ENCODE assay signal across 20 mouse cellular contexts in the genomic region with DNA sequence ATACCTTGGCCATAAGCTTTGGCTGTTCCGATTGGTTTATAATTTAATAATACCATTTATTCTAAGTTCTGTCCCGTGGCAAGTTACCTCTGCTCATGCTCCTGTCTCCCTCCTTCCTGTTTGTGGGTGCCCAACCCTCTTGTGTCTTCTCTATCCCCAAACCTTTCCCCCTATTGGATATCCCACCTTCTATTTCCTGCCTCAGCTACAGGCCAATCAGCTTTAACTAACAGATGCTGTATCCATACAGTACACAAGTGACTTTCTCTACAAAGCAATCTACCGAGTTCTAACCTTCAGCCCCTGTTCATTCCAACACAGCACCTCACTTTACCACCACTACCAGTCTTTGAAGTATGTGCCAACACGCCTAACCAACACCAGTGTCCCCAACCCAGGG. TPM values are rescaled to one million over a fixed set of nuclear protein-coding genes. Genes with fewer than 3 reads are reported as not detected.
A peak's percentile ranks its signal among the peaks of the same experiment; 100 is the strongest.
DNase-seq lines count a peak whose midpoint lies in the region; ATAC-seq and TF ChIP-seq lines count a peak whose summit lies in the region.
"Had no signal": no experiment of that assay in that cellular context is flagged by ENCODE, and none has a peak within 500 bp of the region (broad histone marks: within the 10 kb centered on the region; RNA-seq: fewer than 3 reads in every experiment).

No protein-coding gene starts in this region.

- no peak overlapping the region; the same call in 1 of the 2 replicates for H3K4me2 ChIP-seq in heart, embryonic 11.5 days
- 0 out of 2 replicates have a peak overlapping the region, but pooled peaks have one; percentile 82 for H3K4me2 ChIP-seq in liver, postnatal 0 days (ENCODE audit: low read depth, low read length)

- DNase-seq in heart, postnatal 36 days = no peak
- no peak for DNase-seq in embryonic facial prominence, embryonic 10.5 days (ENCODE audit: low spot score)
- no peak for DNase-seq in liver, postnatal 0 days
- no peak for DNase-seq in layer of hippocampus, adult 11-12 months (ENCODE audit: low spot score)
- DNase-seq: B cell, adult 2 months; cerebellum, adult 9-11 months; heart, adult 18-20 months; kidney, adult 11 months; layer of hippocampus, adult 9-11 months; lung, postnatal 36 days; right cerebral cortex, postnatal 25 days; thymus, postnatal 25 days had no signal

- H3K27me3 ChIP-seq in heart, embryonic 11.5 days (ENCODE audit: control insufficient read depth, insufficient read depth, low read length) = no peaks in the 10 kb centered on the region
- H3K27me3 ChIP-seq in megakaryocyte, embryonic 14.5 days (replicated peaks) = no peaks in the 10 kb centered on the region
- no peaks in the 10 kb centered on the region for H3K27me3 ChIP-seq in embryonic facial prominence, embryonic 10.5 days (replicated peaks; ENCODE audit: low read depth, poor library complexity, severe bottlenecking)
- no peaks in the 10 kb centered on the region for H3K27me3 ChIP-seq in liver, postnatal 0 days (ENCODE audit: insufficient read depth, low read length)

- TF ChIP-seq CTCF in liver, postnatal 0 days (IDR thresholded peaks at IDR 0.05; ENCODE audit: low read depth) = no peak

- ATAC-seq in heart, embryonic 11.5 days (replicated peaks; ENCODE audit: insufficient number of reproducible peaks, low FRiP score, low TSS enrichment) = no peak
- no peak for ATAC-seq in megakaryocyte, adult 5-6 weeks (ENCODE audit: poor library complexity, severe bottlenecking)
- no peak for ATAC-seq in liver, postnatal 0 days
- ATAC-seq in frontal cortex, adult (ENCODE audit: low TSS enrichment) = no peak

- peak overlapping the region; percentile 12; the same call in 1 of the 2 replicates for H3K4me3 ChIP-seq in heart, embryonic 11.5 days (ENCODE audit: low read depth, low read length)
- peak overlapping the region; percentile 57 for H3K4me3 ChIP-seq in megakaryocyte, embryonic 14.5 days (replicated peaks)
- H3K4me3 ChIP-seq in embryonic facial prominence, embryonic 10.5 days = peak overlapping the region; percentile 28; the same call in 1 of the 2 replicates
- H3K4me3 ChIP-seq in liver, postnatal 0 days (ENCODE audit: low read depth, low read length) = no peak overlapping the region

- TF ChIP-seq EP300 in liver, postnatal 0 days (IDR thresholded peaks at IDR 0.05; ENCODE audit: low read depth) = no peak

- H3K36me3 ChIP-seq in heart, embryonic 11.5 days (ENCODE audit: control insufficient read depth, insufficient read depth, low read length) = peaks cover 47% of the 10 kb centered on the region
- H3K36me3 ChIP-seq in megakaryocyte, embryonic 14.5 days (replicated peaks; ENCODE audit: low read length) = peaks cover 67% of the 10 kb centered on the region
- H3K36me3 ChIP-seq in embryonic facial prominence, embryonic 10.5 days (replicated peaks) = peaks cover 67% of the 10 kb centered on the region
- H3K36me3 ChIP-seq in liver, postnatal 0 days (replicated peaks; ENCODE audit: insufficient read depth, low read length) = peaks cover 64% of the 10 kb centered on the region

- intact Hi-C loops in heart, postnatal 36 days (cut with DNase I) = no loop called here

- WGBS in heart, embryonic 11.5 days (ENCODE audit: insufficient replicate concordance) = 86% methylated on average over 4 of the region's 4 CpGs
- 91% methylated on average over 4 of the region's 4 CpGs for WGBS in embryonic facial prominence, embryonic 10.5 days
- 76% methylated on average over 4 of the region's 4 CpGs for WGBS in liver, postnatal 0 days (ENCODE audit: insufficient replicate concordance)

- H3K4me1 ChIP-seq in heart, embryonic 11.5 days (ENCODE audit: control insufficient read depth, insufficient read depth, low read length) = peaks cover 8% of the 10 kb centered on the region
- peaks cover 45% of the 10 kb centered on the region for H3K4me1 ChIP-seq in megakaryocyte, embryonic 14.5 days
- H3K4me1 ChIP-seq in embryonic facial prominence, embryonic 10.5 days = peaks cover 28% of the 10 kb centered on the region
- peaks cover 24% of the 10 kb centered on the region for H3K4me1 ChIP-seq in liver, postnatal 0 days (ENCODE audit: insufficient read depth)

- no peak overlapping the region for H3K27ac ChIP-seq in heart, embryonic 11.5 days (ENCODE audit: low read depth, low read length)
- H3K27ac ChIP-seq in embryonic facial prominence, embryonic 10.5 days (replicated peaks) = no peak overlapping the region
- no peak overlapping the region for H3K27ac ChIP-seq in liver, postnatal 0 days (ENCODE audit: low read depth)

- H3K9ac ChIP-seq in heart, embryonic 11.5 days (ENCODE audit: low read depth, low read length) = no peak overlapping the region
- no peak overlapping the region for H3K9ac ChIP-seq in liver, postnatal 0 days (replicated peaks)

- H3K9me3 ChIP-seq in heart, embryonic 11.5 days (replicated peaks; ENCODE audit: control insufficient read depth, low read length) = no peaks in the 10 kb centered on the region
- H3K9me3 ChIP-seq in megakaryocyte, embryonic 14.5 days = no peaks in the 10 kb centered on the region
- H3K9me3 ChIP-seq in embryonic facial prominence, embryonic 10.5 days = no peaks in the 10 kb centered on the region
- no peaks in the 10 kb centered on the region for H3K9me3 ChIP-seq in liver, postnatal 0 days (ENCODE audit: low read length)

RNA-seq across cellular contexts. Expression of a gene that starts 3.2 kb away (rescaled TPM):
- polyA plus RNA-seq in heart, embryonic 11.5 days (2014; fragmentation: Nextera tagmentation; extraction: Ambion mirVana) = 118 and 135 TPM in 2 replicates
- 100 to 1,000 TPM; 123 to 130 TPM for total RNA-seq in heart, postnatal 36 days (2021)
- 18.5 TPM in 1 of 2 replicates, not detected in the other for polyA plus RNA-seq in megakaryocyte, embryonic 14.5 days (2012; ENCODE audit: insufficient read depth, low replicate concordance)
- total RNA-seq in megakaryocyte, adult 5-6 weeks (2015) = 193 and 196 TPM in 2 replicates
- 339 and 406 TPM in 2 replicates for total RNA-seq in megakaryocyte, adult 5-6 weeks (2017)
- polyA plus RNA-seq in embryonic facial prominence, embryonic 10.5 days (2016; fragmentation: Nextera tagmentation; extraction: Ambion mirVana) = 450 and 455 TPM in 2 replicates
- 73.4 and 76.7 TPM in 2 replicates for polyA plus RNA-seq in liver, postnatal 0 days (2015; fragmentation: Nextera tagmentation; extraction: Ambion mirVana)

RNA-seq across cellular contexts. Expression of a gene that starts 19.5 kb away (rescaled TPM):
- polyA plus RNA-seq in heart, embryonic 11.5 days (2014; fragmentation: Nextera tagmentation; extraction: Ambion mirVana) = 0.19 and 0.27 TPM in 2 replicates
- 1 to 10 TPM; 3.7 to 5.5 TPM for total RNA-seq in heart, postnatal 36 days (2021)
- not detected in 2 replicates for polyA plus RNA-seq in megakaryocyte, embryonic 14.5 days (2012; ENCODE audit: insufficient read depth, low replicate concordance)
- total RNA-seq in megakaryocyte, adult 5-6 weeks (2015) = 0.23 and 0.29 TPM in 2 replicates
- not detected in 2 replicates for total RNA-seq in megakaryocyte, adult 5-6 weeks (2017)
- polyA plus RNA-seq in embryonic facial prominence, embryonic 10.5 days (2016; fragmentation: Nextera tagmentation; extraction: Ambion mirVana) = not detected in 2 replicates
- not detected in 2 replicates for polyA plus RNA-seq in liver, postnatal 0 days (2015; fragmentation: Nextera tagmentation; extraction: Ambion mirVana)
- total RNA-seq: adrenal gland, adult 18-20 months; hematopoietic stem cell, adult 5-6 weeks; left cerebral cortex, postnatal 36 days had no signal
- polyA plus RNA-seq: embryonic facial prominence, embryonic 11.5 days had no signal

RNA-seq across cellular contexts. Expression of a gene that starts 21.3 kb away (rescaled TPM):
- polyA plus RNA-seq in heart, embryonic 11.5 days (2014; fragmentation: Nextera tagmentation; extraction: Ambion mirVana) = 0.37 TPM in 1 of 2 replicates, not detected in the other
- total RNA-seq in heart, postnatal 36 days (2021) = under 1 TPM in 1 of 2 experiments, not detected in 1; 0.56 TPM
- not detected in 2 replicates for polyA plus RNA-seq in megakaryocyte, embryonic 14.5 days (2012; ENCODE audit: insufficient read depth, low replicate concordance)
- 0.21 TPM in 1 of 2 replicates, not detected in the other for total RNA-seq in megakaryocyte, adult 5-6 weeks (2015)
- 0.77 TPM in 1 of 2 replicates, not detected in the other for total RNA-seq in megakaryocyte, adult 5-6 weeks (2017)
- 0.35 TPM in 1 of 2 replicates, not detected in the other for polyA plus RNA-seq in embryonic facial prominence, embryonic 10.5 days (2016; fragmentation: Nextera tagmentation; extraction: Ambion mirVana)
- polyA plus RNA-seq in liver, postnatal 0 days (2015; fragmentation: Nextera tagmentation; extraction: Ambion mirVana) = 109 and 112 TPM in 2 replicates
- polyA plus RNA-seq: embryonic facial prominence, embryonic 11.5 days had no signal

RNA-seq across cellular contexts. Expression of a gene that starts 32.3 kb away (rescaled TPM):
- polyA plus RNA-seq in heart, embryonic 11.5 days (2014; fragmentation: Nextera tagmentation; extraction: Ambion mirVana) = 129 and 155 TPM in 2 replicates
- 10 to 100 TPM; 17.5 to 18.7 TPM for total RNA-seq in heart, postnatal 36 days (2021)
- 215 and 385 TPM in 2 replicates for polyA plus RNA-seq in megakaryocyte, embryonic 14.5 days (2012; ENCODE audit: insufficient read depth, low replicate concordance)
- 21.0 and 27.3 TPM in 2 replicates for total RNA-seq in megakaryocyte, adult 5-6 weeks (2015)
- total RNA-seq in megakaryocyte, adult 5-6 weeks (2017) = 4.7 and 8.5 TPM in 2 replicates
- 248 and 267 TPM in 2 replicates for polyA plus RNA-seq in embryonic facial prominence, embryonic 10.5 days (2016; fragmentation: Nextera tagmentation; extraction: Ambion mirVana)
- 71.2 and 75.2 TPM in 2 replicates for polyA plus RNA-seq in liver, postnatal 0 days (2015; fragmentation: Nextera tagmentation; extraction: Ambion mirVana)

Comparison
In these comparisons a context has a peak if more than half of its experiments do, and no peak if none do; other contexts are left out.
1. RNA of a gene that starts 21.3 kb away (polyA plus RNA-seq): 109 to 112 TPM in liver, postnatal 0 days; 0.37 TPM in heart, embryonic 11.5 days, 0.35 TPM in embryonic facial prominence, embryonic 10.5 days and not detected in megakaryocyte, embryonic 14.5 days; every median in the first group is over 10 times any median in the second.